Comparison of ENCODE assay signal across 12 mouse cellular contexts in the genomic region with DNA sequence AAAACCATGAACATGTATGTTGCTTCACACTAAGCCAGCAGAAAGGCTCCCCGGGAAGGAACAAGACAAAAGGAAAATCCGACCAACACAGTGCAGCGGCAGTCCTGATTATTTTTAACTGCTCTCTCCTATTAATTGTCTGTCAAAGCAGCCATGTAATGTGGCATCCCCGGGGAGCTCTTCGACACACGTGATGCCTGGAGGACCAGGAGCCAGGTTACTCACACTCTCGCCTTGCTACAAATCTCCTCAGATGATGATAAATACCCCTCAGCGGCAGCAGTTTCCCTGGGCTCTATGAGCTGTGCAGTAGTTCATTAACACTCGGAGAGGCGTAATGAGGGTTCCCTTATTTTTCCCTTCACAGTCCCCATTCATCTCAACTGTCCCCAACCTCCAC.
DNase-seq lines count a peak whose midpoint lies in the region; ATAC-seq and TF ChIP-seq lines count a peak whose summit lies in the region.
"Had no signal": no experiment of that assay in that cellular context is flagged by ENCODE, and none has a peak within 500 bp of the region (broad histone marks: within the 10 kb centered on the region; RNA-seq: fewer than 3 reads in every experiment).

No protein-coding gene starts in this region.

- H3K4me3 ChIP-seq in hindbrain, embryonic 11.5 days (ENCODE audit: low read depth, low read length) = no peak overlapping the region
- H3K4me3 ChIP-seq in hindbrain, embryonic 10.5 days = no peak overlapping the region
- no peak overlapping the region for H3K4me3 ChIP-seq in forebrain, embryonic 16.5 days (replicated peaks; ENCODE audit: low read length)
- H3K4me3 ChIP-seq in thymus, adult 2 months (ENCODE audit: control insufficient read depth, insufficient read depth, low read length) = no peak overlapping the region
- H3K4me3 ChIP-seq: limb, embryonic 13.5 days had no signal

- WGBS in hindbrain, embryonic 11.5 days = 52% methylated on average over 10 of the region's 10 CpGs
- 79% methylated on average over 10 of the region's 10 CpGs for WGBS in hindbrain, embryonic 10.5 days
- WGBS in forebrain, embryonic 16.5 days = 28% methylated on average over 10 of the region's 10 CpGs
- WGBS in thymus, adult 2 months = 95% methylated on average over 10 of the region's 10 CpGs

- no peak overlapping the region for H3K9ac ChIP-seq in hindbrain, embryonic 11.5 days (ENCODE audit: low read depth, low read length)
- H3K9ac ChIP-seq in forebrain, embryonic 16.5 days (replicated peaks; ENCODE audit: low read depth, low read length) = no peak overlapping the region
- H3K9ac ChIP-seq: limb, embryonic 13.5 days had no signal

- TF ChIP-seq POLR2A in thymus, adult 2 months (IDR thresholded peaks at IDR 0.05; ENCODE audit: control insufficient read depth, extremely low read depth, insufficient read depth, low read length, poor library complexity) = no peak

- H3K9me3 ChIP-seq in hindbrain, embryonic 11.5 days (ENCODE audit: control insufficient read depth, low read length) = no peaks in the 10 kb centered on the region
- no peaks in the 10 kb centered on the region for H3K9me3 ChIP-seq in hindbrain, embryonic 10.5 days
- H3K9me3 ChIP-seq in forebrain, embryonic 16.5 days (ENCODE audit: control insufficient read depth, low read length) = no peaks in the 10 kb centered on the region
- H3K9me3 ChIP-seq: limb, embryonic 13.5 days had no signal

- no peaks in the 10 kb centered on the region for H3K4me1 ChIP-seq in hindbrain, embryonic 11.5 days (replicated peaks; ENCODE audit: control insufficient read depth, insufficient read depth, low read length)
- H3K4me1 ChIP-seq in hindbrain, embryonic 10.5 days (replicated peaks) = peaks cover 7% of the 10 kb centered on the region
- H3K4me1 ChIP-seq in forebrain, embryonic 16.5 days (replicated peaks; ENCODE audit: control insufficient read depth, insufficient read depth, low read length) = peaks cover 24% of the 10 kb centered on the region
- no peaks in the 10 kb centered on the region; the same call in 1 of the 2 replicates for H3K4me1 ChIP-seq in thymus, adult 2 months (replicated peaks; ENCODE audit: control insufficient read depth, insufficient read depth, low read length)

- peak; percentile 68 for DNase-seq in hindbrain, embryonic 11.5 days (ENCODE audit: low spot score)
- DNase-seq in hindbrain, embryonic 10.5 days (ENCODE audit: low spot score) = no peak
- peak; percentile 74 for DNase-seq in mesoderm, embryonic 11.5 days (ENCODE audit: low read depth, low spot score)
- DNase-seq in retina, embryonic 14.5 days (ENCODE audit: low spot score) = peak; percentile 50
- DNase-seq in thymus, adult 2 months = no peak
- DNase-seq in lung, postnatal 14 days = no peak
- DNase-seq: cerebellum, adult 9-10 months; lung, adult 2 months; thymus, postnatal 4 days had no signal

- 0 out of 2 replicates have a peak, but pooled peaks cover 2% of the 10 kb centered on the region for H3K36me3 ChIP-seq in hindbrain, embryonic 11.5 days (ENCODE audit: control insufficient read depth, insufficient read depth, low read length)
- H3K36me3 ChIP-seq in hindbrain, embryonic 10.5 days = peaks cover 20% of the 10 kb centered on the region
- no peaks in the 10 kb centered on the region for H3K36me3 ChIP-seq in forebrain, embryonic 16.5 days (ENCODE audit: control insufficient read depth, insufficient read depth)
- H3K36me3 ChIP-seq in thymus, adult 2 months (ENCODE audit: control insufficient read depth, insufficient read depth, low read length) = no peaks in the 10 kb centered on the region

- H3K27me3 ChIP-seq in hindbrain, embryonic 11.5 days (ENCODE audit: control insufficient read depth, insufficient read depth, low read length) = no peaks in the 10 kb centered on the region
- no peaks in the 10 kb centered on the region for H3K27me3 ChIP-seq in hindbrain, embryonic 10.5 days (ENCODE audit: insufficient read depth, poor library complexity, severe bottlenecking)
- no peaks in the 10 kb centered on the region for H3K27me3 ChIP-seq in forebrain, embryonic 16.5 days (replicated peaks; ENCODE audit: control insufficient read depth, insufficient read depth, low read length)
- H3K27me3 ChIP-seq in thymus, adult 2 months (ENCODE audit: control insufficient read depth, insufficient read depth, low read length) = no peaks in the 10 kb centered on the region

- peak; percentile 78 for ATAC-seq in hindbrain, embryonic 11.5 days (ENCODE audit: low FRiP score)
- ATAC-seq in forebrain, embryonic 16.5 days = peak; percentile 48; the same call in 1 of the 2 replicates

- TF ChIP-seq CTCF in thymus, adult 2 months (IDR thresholded peaks at IDR 0.05; ENCODE audit: borderline replicate concordance, control insufficient read depth, extremely low read depth, insufficient read depth, low read length, poor library complexity) = no peak

- H3K4me2 ChIP-seq in hindbrain, embryonic 11.5 days (replicated peaks; ENCODE audit: low read depth, low read length) = no peak overlapping the region
- H3K4me2 ChIP-seq in forebrain, embryonic 16.5 days (ENCODE audit: low read length) = no peak overlapping the region
- H3K4me2 ChIP-seq: limb, embryonic 13.5 days had no signal

- H3K27ac ChIP-seq in hindbrain, embryonic 11.5 days (ENCODE audit: low read depth, low read length) = no peak overlapping the region
- H3K27ac ChIP-seq in hindbrain, embryonic 10.5 days = no peak overlapping the region
- H3K27ac ChIP-seq in forebrain, embryonic 16.5 days (ENCODE audit: low read length) = peak overlapping the region; percentile 0; the same call in 1 of the 2 replicates
- no peak overlapping the region for H3K27ac ChIP-seq in thymus, adult 2 months (ENCODE audit: control insufficient read depth, insufficient read depth, low read length)
- H3K27ac ChIP-seq: kidney, postnatal 0 days; limb, embryonic 13.5 days had no signal

Comparison
In these comparisons a context has a peak if more than half of its experiments do, and no peak if none do; other contexts are left out.
1. DNase-seq: peak in hindbrain, embryonic 11.5 days (single experiment), mesoderm, embryonic 11.5 days (single experiment) and retina, embryonic 14.5 days (single experiment); none in hindbrain, embryonic 10.5 days (single experiment), thymus, adult 2 months (single experiment) and lung, postnatal 14 days (single experiment).